Mouse (Mus musculus) ovary, adult 18-20 months (tissue): ENCODE measurements around the gene Zbtb43.
A peak's percentile ranks its signal among the peaks of the same experiment; 100 is the strongest.

Experiments used
- DNase-seq: peaks from one replicate; pipeline ENCODE4 v3.0.0; 2022; ENCODE audit warnings: low spot score, mixed read lengths

Zbtb43 gene

DNA sequence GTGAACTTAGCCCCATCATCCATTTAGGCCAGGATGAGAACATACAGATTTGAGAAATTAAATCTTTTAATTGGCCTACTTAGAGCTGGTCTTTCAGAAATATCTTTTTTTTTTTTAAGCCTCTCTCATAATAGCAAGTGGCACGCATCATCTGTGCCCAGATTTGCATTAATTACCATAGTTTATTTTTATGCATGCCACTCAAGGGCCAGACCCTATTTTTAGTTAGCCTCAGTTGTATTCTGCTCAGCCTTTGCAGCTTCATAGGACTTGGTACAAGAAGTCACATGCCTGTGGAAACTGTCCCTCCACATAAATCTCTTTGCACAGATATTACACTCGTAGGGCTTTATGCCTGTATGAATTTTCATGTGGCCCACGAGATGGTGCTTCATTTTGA lies 14.9 kb downstream of the Zbtb43 start:
- DNase-seq = no peak

DNA sequence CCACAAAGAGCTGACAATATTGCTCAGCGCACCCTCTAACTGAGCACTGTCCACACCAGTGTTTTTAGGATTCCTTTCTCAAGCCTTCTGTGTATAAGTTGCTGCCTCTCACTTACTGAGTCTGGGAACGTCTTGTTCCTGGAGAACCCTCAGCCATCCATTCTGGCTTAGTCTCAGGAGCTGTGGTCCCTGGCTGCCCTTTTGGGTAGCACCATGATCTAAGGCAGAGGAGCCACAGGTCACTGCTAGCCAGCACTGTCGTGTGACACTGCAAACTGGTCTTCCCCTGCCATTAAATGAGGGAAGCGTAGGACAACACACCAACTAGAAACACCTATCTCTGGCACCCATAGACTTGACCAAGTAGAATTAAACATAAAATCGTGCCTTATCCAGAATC lies 15.6 kb downstream of the Zbtb43 start:
- no peak for DNase-seq

DNA sequence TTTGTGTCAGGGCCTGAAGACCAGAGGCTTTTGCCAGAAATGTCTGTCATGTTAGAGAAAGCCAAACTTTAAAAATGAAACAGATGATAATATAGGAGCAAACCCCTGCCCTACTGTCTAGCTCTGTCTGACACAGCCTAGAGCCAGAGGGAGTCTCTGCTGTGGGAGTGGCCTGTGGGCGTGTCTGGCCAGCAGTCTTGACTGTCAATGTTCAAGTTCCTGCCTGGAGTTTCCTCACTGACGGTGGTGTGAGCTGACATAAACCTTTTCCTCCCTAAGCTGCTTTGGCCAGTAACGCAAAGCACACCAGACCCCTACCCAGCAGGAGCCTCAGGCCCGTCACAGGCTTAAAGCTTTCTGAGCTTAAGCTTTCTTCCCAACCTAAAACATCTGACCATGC lies 16.2 kb downstream of the Zbtb43 start:
- DNase-seq = no peak

DNA sequence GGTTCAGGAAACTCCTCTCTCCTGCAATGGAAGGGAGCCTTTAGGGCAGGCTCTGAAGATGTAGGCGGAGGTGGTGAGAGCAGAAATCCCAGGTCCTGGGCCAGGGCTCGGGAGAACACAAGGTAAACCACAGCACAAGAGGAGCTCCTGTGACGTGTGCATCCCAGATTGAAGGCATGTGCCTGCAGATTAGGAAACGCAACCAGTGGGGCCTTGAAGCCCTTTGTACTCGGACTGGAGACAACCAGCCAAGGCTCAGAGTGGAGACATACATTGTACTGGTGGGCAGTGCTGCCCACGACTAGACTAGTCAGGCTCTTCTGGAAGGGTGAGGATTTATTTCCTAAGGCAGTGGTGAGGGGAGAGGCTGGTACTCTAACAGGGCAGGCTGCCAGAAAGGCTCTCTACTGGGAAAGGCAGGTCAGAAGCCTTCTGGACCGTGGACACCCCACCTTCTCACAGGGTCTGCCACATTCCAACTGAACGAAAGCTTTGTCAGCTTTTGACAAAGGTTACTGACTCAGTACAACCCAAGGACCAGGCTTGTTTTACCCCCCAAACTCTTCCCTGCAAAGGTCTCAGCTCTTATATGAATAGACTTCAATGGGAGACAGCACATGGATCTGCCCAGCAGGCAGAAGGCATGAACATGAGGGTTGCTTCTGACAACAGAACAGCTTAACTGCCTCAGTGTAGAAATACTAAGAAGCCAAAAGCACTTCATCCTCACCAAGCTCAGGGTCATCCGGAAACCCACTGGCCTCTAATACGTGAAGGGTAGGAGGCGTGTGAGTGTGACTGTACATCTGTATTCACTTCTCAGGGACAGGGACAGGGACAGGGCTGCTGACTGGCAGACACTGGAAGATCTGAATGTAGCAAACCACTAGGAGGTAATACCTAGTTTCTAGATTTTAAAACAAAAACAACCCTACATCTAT lies 17.1 kb downstream of the Zbtb43 start:
- no peak for DNase-seq

DNA sequence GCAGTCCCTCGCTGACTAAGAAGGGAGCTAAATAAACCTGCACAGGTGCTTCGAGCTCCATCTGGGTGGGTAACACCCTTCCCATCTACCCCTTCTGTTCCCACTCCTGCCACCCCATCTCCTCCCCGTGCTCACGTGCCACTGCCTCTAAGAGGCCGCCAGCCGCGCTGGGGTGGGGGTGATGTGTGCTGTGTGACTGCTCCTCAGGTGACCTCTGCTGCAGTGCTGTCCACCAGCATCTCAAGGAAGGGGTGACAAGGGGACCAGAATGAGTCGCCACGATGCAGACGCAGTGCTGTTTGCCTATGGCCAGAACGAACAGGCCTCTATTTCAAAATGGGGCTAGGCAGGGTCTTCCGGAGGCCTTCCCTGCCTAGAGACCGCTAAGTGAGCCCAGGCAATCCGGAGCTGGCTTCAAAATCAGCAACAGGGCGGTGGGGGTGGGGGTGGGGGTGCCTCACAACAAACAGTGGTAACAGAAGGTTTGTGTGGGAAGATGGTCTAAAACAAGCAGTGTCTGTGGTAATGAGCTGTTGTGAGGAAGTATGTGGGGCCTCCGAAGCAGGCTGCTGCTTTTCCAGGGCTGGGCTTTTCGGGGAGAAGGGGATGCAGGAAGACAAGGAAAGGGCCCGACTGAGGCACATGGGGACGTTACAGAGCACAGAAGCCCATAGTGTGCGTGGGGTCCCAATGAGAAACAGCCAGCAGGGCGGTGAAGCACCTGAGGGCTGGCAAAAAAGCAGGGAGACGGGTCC lies 19.1 kb downstream of the Zbtb43 start:
- no peak for DNase-seq

DNA sequence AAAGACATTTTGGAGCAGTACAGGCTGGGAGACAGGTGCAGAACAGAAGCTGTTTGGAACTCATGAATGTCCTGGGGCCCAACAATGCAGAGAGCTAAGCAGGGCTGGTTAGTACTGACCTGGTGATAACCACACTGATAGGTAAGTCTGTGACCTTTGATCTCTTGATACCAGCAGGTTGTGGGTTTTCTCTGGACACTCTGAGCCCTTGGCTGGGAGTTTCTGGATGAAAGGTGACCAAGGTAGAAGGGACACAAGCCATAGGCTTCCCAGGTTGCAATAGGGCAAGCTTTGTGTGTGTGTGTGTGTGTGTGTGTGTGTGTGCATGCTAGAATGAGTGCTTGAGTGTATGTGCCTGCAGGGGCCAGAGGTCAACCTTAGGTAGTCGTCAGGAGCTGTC lies 21.6 kb downstream of the Zbtb43 start:
- no peak for DNase-seq

DNA sequence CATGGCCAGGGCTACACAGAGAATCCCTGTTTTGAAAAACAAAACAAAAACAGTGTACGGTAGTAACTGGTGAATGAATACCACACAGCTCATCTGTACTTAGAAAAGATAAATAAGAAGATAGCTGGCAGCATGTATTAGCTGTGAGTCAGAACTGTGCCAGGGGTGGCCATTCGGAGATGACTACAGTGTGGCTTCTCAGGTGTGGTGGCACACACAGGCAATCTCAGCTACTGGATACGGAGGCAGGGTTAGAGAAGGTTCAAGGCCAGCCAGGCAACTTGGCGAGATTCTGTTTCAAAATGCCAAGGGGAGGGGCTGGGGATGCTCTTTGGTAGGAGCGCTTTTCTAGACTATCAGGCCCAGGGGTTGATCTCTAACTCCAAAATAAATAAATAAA lies 22.6 kb downstream of the Zbtb43 start:
- no peak for DNase-seq

DNA sequence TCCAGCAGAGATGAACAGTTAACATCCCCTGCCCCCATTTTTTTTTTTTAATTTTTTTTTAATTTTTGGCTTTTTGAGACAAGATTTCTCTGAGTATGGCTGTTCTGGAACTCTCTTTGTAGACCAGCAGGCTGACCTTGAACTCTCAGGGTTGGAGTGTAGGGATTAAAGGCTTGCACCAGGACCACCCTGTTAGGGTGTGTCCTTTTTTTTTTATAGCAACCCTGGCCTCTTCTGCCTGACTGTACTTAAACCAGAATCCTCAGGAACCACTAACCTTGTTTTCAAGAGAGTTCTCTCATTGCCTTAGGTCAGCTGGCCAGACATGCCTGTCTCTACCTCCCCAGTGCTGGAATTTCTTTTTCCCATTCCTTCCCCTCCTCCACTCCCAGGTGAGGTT lies 23.5 kb downstream of the Zbtb43 start:
- DNase-seq = no peak

DNA sequence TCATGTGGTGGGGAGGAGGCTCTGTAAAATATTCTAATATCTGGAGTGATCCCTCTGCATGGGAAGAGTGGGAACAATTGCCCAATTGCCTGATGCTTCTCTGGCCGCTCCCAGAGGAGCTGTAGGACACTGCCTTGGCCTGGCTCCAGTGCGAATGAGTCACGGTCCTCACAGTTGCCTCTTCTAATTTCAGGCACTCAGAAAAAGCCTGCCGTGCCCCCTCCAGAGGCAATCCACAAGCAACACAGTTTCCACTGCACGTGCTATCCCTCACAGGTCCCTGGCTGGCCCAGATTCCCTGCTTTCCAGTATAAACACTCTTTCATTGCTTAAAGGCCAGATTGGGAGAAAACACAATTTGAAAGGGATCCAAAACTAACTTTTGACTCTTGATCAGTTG lies 24.0 kb downstream of the Zbtb43 start:
- peak; percentile 82 for DNase-seq

DNA sequence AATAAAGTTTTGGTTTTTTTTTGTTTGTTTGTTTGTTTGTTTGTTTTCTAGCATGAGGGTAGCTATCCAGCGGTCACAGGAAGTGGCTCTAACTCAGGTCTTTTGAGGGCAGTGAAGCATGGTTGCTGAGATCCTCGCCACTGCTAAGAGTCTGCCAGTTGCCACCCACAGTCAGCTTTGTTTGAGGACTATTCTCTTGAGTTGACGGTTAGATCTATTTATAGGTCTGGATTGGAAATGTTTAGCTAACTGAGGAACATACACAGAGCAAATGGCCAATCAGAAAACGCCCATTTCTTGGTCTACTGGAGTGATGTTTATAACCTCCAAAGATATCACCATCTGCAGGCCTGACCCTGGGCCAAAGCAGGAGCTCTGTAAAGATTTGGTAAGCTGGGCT lies 25.7 kb downstream of the Zbtb43 start:
- no peak for DNase-seq

DNA sequence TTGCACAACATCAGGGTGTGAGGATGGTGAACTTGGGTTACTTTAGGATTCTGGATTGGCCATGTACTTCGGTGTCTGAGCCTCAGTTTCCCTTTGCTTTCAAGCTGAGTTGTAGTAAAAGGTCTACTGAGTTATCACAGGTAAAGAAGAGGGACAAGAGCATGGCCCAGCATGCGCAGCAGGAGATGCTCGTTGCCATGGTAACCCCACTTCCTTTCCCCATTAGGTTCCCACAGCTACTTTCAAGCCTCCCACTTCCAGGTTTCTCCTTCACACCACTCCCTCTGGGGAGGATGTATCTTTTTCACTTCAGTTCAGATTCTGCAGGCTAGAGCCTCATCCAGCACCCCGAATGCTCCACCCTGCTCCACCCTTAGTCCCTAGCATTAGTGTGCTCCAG lies 27.5 kb downstream of the Zbtb43 start:
- no peak for DNase-seq

DNA sequence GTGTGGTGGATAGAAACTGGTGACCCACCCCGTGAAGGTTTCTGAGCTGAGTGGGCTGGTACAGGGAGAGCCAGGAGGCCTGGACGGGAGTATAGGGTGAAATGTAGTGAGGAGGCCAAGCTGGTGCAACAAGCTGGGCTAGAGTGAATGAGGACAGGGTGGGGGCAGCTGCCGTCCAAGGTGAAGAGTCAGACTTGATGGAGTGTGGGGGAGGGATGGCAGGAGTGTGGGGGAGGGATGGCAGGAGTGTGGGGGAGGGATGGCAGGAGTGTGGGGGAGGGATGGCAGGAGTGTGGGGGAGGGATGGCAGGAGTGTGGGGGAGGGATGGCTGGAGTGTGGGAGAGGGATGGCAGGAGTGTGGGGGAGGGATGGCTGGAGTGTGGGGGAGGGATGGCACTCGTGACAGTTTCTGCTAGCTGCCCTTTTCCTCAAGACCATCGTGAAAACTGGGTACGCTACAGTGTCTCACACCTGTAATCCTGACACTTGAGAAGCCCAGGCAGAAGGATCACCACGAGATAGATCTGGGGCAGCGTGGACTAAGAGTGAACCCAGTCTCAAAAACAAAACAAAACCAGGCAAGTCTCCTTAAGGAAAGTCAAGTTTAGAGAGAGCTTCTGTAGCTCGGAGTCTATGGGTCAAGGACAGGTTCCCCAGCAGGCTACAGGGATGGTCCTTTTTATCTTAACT lies 28.2 kb downstream of the Zbtb43 start:
- DNase-seq = no peak

DNA sequence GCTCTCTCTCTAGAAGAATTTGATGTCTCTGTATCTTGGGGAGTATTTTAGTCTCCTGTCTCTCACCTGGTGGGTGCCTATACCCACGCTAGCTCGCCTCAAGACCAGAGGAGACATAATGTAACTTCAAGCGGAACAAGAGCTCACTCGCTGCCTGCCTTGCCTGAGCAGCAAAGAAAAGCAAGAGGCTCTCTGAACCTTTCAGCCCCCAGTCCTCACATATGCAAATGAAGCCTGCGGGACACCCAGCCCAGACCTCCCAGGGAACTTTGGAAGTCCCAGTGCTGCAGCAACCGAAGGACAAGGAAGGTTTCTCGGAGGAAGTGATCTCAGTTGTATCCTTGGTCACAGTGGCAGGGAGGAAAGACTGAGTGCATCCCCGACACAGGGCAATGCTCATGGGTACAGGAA lies 28.9 kb downstream of the Zbtb43 start:
- no peak for DNase-seq

DNA sequence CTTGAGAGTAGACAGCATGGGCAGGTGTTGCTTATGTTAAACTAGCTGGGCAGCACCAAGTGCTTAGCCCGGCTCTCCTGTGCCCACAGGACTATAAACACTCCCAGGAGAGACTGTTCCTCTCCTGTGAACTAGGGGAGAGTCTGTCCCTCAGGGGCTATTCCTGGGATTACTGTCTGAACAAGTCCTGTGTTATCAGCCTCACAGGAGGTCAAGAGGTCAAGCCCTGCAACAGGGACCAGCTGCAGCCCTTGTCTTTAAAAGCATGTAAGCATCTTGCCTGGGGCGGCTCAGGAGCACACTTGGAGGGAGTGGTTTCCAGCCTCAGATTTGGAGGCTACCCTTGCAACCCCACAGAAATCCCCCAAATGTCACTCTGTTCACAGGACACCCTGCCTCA lies 30.0 kb downstream of the Zbtb43 start:
- no peak for DNase-seq

DNA sequence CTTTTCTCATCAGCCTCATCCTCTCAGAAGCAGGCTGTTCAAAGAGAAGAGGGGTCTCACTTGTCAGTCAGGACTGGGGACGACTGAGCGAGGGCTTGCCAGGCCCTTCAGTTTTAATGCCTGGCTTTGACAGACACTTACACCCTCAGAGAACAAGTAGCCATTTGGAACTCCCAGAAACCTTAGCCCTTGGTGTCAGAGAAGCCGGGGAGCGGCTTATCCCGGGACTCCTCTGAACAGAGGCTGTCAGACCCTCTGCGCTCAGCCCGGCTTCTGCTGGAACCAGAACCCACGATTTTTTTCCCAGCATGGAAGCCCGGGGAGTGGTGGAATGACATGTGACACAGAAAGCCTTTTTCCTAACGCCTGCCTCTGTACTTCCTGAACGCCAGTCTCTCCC lies 31.2 kb downstream of the Zbtb43 start:
- DNase-seq = no peak

DNA sequence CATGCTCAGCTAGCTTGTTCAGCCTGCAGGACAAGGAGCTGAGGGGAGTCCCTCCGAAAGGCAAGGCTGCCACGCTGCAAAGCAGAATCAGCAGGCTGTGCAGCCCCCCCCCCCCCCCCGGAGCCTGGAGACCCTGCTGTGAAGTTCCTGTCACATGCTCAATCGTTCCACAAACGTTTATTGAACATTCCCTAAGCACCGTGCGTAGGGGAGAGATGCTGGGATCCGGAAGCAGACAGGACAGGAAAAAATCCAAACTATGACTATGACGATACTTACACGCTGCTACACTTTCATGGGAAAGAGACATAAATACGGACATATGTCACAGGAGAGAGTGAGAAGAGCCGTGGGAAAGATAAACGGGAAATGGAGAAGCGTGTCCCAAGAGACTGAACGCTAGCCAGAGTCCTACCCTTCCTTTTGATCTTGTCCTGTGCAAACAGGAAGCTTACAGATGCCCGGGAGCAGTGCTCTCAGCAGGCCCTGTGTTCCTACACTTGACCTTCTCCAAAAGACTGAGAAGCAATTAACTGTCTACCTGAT lies 32.3 kb downstream of the Zbtb43 start:
- no peak for DNase-seq

DNA sequence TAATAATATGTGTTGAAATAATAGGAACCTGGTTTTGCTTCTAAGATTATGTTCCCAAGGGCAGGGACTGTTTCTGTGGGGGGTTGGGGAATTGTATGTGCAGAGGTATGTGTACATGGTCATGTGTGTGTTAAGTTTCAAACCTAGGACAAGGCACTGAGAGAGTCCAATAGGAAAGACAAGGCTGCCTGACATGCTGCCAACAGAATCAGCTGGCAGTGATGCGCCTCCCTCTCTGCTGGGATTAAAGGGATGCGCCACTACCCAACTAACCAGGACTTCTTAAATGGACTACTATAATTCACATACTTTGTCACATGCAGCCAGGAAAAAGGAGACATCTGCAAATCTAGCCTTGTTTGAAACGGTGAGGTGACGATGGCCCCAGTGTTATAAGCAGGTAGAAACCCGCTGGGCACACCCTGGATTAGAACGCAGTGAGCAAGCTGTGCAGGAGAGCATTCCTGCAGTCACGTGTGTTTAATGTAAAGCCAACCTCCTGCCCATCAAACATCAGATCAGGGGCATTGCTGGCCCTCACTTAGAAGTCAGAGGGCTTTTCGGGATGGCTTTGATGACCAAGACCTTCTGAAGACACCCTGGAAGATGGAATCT lies 33.2 kb downstream of the Zbtb43 start:
- DNase-seq = no peak

DNA sequence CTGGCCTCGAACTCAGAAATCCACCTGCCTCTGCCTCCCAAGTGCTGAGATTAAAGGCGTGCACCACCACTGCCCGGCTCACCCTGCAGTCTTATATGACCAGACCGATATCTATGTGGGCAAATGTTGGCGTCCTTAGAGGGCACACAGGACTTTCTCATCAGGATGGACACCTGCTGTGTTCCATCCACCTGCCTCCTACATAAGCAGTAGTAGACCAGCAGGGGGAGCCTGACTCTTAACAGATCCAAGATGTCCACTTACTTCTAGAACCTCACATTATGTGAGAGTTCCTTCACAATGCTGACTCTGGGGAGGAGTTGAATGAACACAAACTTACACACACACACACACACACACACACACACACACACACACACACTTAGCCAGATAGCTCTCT lies 35.5 kb downstream of the Zbtb43 start:
- DNase-seq = no peak

DNA sequence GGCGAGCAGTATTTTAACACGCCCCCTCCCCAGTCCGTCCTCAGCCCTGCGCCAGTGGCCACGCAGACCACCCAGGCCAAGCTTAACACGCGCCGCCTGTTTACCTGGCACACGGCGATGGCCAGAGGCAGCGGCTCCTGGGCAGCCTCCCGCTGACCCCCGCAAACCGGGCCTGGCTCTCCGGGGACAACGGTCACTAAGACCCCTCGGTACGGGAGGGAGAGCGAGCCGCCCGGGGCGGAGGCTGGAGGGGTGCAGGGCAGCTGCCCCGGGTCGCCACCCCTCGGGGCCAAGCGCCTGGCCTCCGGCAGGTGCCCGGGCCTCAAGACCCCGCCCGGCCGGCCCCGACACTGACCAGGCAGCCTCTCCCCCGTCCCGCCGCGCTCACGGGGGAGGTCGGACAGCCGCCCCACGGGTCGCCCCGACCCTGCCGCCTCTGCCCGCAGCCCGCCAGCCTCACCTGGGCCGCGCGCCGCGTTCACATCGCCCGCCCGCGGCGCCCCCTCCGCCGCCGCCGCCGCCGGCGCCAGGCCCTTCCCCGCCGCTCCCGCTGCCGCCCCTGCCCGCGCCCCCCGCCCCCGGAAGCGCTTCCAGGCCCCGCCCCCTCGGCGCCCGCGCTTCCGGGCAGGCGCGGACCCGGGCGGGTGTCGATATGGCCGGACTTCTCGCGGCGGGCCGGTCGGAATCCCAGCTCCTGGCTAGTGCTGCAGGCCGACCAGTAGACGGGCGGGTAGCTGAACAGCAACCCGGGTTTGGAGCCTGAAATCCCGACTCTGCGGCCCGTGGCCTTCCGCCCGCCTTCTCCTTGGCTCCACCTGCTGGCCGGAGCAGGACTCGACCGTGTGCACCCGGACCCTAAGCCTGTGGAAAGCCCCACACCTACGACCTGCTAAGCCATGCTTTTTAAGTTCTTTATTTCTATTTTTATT lies 37.3 kb downstream of the Zbtb43 start, which contains the start of gene Zbtb34:
TSS of gene Zbtb34 (minus strand) at position 554 of the 929 bp plus-strand sequence.
- DNase-seq = no peak

DNA sequence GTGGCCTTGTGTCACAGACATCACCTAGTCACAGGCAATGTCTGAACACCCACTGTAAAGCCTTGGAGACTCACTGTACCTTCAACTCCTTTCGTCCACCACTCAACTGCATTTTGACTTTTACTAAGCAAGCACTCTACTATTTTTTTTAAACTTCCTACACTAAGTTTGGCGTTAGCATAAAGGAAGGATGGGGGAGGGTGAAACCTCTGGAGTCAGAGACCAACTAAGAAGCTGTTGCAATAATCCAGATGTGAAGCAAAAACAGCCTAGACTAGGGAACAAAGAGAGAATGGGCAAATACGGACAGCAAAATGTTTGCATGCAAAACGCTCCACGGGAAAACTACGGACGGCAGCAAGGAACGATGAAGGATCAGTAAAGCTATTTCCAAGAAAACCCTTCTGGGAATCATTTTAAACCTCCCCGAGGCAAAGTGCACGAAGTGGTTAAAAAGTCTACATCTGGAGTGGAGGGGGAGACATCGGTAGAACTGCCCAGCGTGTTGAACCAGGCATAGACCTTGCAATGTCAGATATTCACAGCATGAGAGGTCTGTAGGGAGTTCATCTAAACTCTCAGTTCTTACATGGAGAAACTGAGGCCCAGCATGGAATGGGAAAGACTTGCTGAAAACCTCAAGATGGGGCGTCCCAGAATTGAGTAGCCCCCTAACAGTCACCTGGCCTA lies 38.1 kb downstream of the Zbtb43 start:
- no peak for DNase-seq
